Mouse (Mus musculus) heart, embryonic 16.5 days (tissue): ENCODE measurements at regions not wholly inside any gene's neighbourhood (a gene's known extent, or its start where the extent isn't known, plus 50 kb on each side); places are given as distances from the start of the nearest gene placed in this dataset.

Source experiments
- ATAC-seq: fragments of 200-750 bp; cut with Nextera tagmentation; replicated peaks from 2 replicates; pipeline ENCODE4 v1.8.0; 2017; ENCODE audit warnings: moderate number of reproducible peaks; ENCODE audit not compliant: insufficient read depth, low FRiP score; ENCODE audit errors: extremely low read depth
- H3K27ac ChIP-seq: fragments of 300-500 bp; sonication (generic); 2 replicates; pipeline ENCODE4 v1.5.1; 2014; ENCODE audit warnings: mild to moderate bottlenecking, low read length, control low read depth, moderate library complexity
- H3K27me3 ChIP-seq: fragments of 300-500 bp; sonication (generic); 2 replicates; pipeline ENCODE4 v1.6.1; 2014; ENCODE audit warnings: low read length, mixed read lengths; ENCODE audit not compliant: control insufficient read depth, insufficient read depth
- H3K36me3 ChIP-seq: fragments of 300-500 bp; sonication (generic); 2 replicates; pipeline ENCODE4 v1.6.1; 2014; ENCODE audit not compliant: control insufficient read depth, insufficient read depth
- H3K4me1 ChIP-seq: fragments of 300-500 bp; sonication (generic); 2 replicates; pipeline ENCODE4 v1.6.1; 2014; ENCODE audit warnings: low read length, mixed read lengths; ENCODE audit not compliant: control insufficient read depth, insufficient read depth
- H3K4me2 ChIP-seq: fragments of 300-500 bp; sonication (generic); 2 replicates; pipeline ENCODE4 v1.6.1; 2014; ENCODE audit warnings: low read depth, mild to moderate bottlenecking, control low read depth, low read length
- H3K4me3 ChIP-seq: fragments of 300-500 bp; sonication (generic); 2 replicates; pipeline ENCODE4 v1.5.1; 2014; ENCODE audit warnings: mild to moderate bottlenecking, control low read depth, low read length
- H3K9ac ChIP-seq: fragments of 300-500 bp; sonication (generic); 2 replicates; pipeline ENCODE4 v1.6.1; 2014; ENCODE audit warnings: low read length, control low read depth
- H3K9me3 ChIP-seq: fragments of 300-500 bp; sonication (generic); replicated peaks from 2 replicates; pipeline ENCODE4 v1.6.1; 2016; ENCODE audit warnings: low read length; ENCODE audit not compliant: control insufficient read depth
- WGBS: fragments of 180-500 bp; shearing (Covaris S2); extraction: QIAGEN DNeasy Blood & Tissue Kit; methylation state at CpG from one replicate; pipeline ENCODE4 v1.1.7; 2014; 5-methylcytosine and 5-hydroxymethylcytosine counted together

GRCm38 (mm10) chr5:129332014-129332413 is 169.0 kb upstream of the Sfswap start:
- H3K4me1 ChIP-seq = no peaks in the 10 kb centered on the region
- H3K9me3 ChIP-seq = peaks cover 4% of the 10 kb centered on the region; the same call in 1 of the 2 replicates
- H3K27me3 ChIP-seq = no peaks in the 10 kb centered on the region
- ATAC-seq = no peak
- no peak overlapping the region for H3K4me2 ChIP-seq
- H3K27ac ChIP-seq = no peak overlapping the region
- no peak overlapping the region for H3K4me3 ChIP-seq
- WGBS = 90% methylated on average over 3 of the region's 3 CpGs
- H3K36me3 ChIP-seq = no peaks in the 10 kb centered on the region
- H3K9ac ChIP-seq = no peak overlapping the region

GRCm38 (mm10) chr5:129338511-129338910 is 162.5 kb upstream of the Sfswap start:
- 60% methylated on average over 7 of the region's 7 CpGs for WGBS
- Histone ChIP-seq H3K36me3 (no peaks in the 10 kb centered on the region), H3K27me3 (no peaks in the 10 kb centered on the region), H3K4me1 (no peaks in the 10 kb centered on the region), H3K27ac (no peak overlapping the region), H3K9me3 (no peaks in the 10 kb centered on the region), H3K4me2 (no peak overlapping the region), H3K4me3 (no peak overlapping the region), H3K9ac (no peak overlapping the region)
- no peak for ATAC-seq

GRCm38 (mm10) chr5:129344038-129344437 is 157.0 kb upstream of the Sfswap start:
- Histone ChIP-seq H3K9ac (no peak overlapping the region), H3K4me3 (no peak overlapping the region), H3K9me3 (no peaks in the 10 kb centered on the region), H3K27me3 (no peaks in the 10 kb centered on the region), H3K36me3 (no peaks in the 10 kb centered on the region), H3K4me2 (no peak overlapping the region), H3K27ac (no peak overlapping the region), H3K4me1 (no peaks in the 10 kb centered on the region)
- 72% methylated on average over 12 of the region's 12 CpGs for WGBS
- ATAC-seq = no peak

GRCm38 (mm10) chr5:129350024-129350423 is 151.0 kb upstream of the Sfswap start:
- H3K4me1 ChIP-seq = no peaks in the 10 kb centered on the region
- no peak overlapping the region for H3K4me3 ChIP-seq
- H3K9me3 ChIP-seq = no peaks in the 10 kb centered on the region
- H3K4me2 ChIP-seq = no peak overlapping the region
- H3K9ac ChIP-seq = no peak overlapping the region
- no peak overlapping the region for H3K27ac ChIP-seq
- 70% methylated on average over 12 of the region's 12 CpGs for WGBS
- ATAC-seq = no peak
- no peaks in the 10 kb centered on the region for H3K27me3 ChIP-seq
- no peaks in the 10 kb centered on the region for H3K36me3 ChIP-seq

GRCm38 (mm10) chr5:129353549-129353948 is 147.5 kb upstream of the Sfswap start:
- no peak overlapping the region for H3K9ac ChIP-seq
- ATAC-seq = no peak
- H3K4me1 ChIP-seq = no peaks in the 10 kb centered on the region
- H3K4me3 ChIP-seq = no peak overlapping the region
- no peaks in the 10 kb centered on the region for H3K36me3 ChIP-seq
- no peaks in the 10 kb centered on the region for H3K27me3 ChIP-seq
- no peak overlapping the region for H3K4me2 ChIP-seq
- 31% methylated on average over 9 of the region's 9 CpGs for WGBS
- no peak overlapping the region for H3K27ac ChIP-seq
- H3K9me3 ChIP-seq = no peaks in the 10 kb centered on the region

- no peak for ATAC-seq
- Histone ChIP-seq H3K27ac (no peak overlapping the region), H3K4me3 (no peak overlapping the region), H3K36me3 (no peaks in the 10 kb centered on the region), H3K4me1 (no peaks in the 10 kb centered on the region), H3K9ac (no peak overlapping the region), H3K27me3 (no peaks in the 10 kb centered on the region), H3K9me3 (no peaks in the 10 kb centered on the region), H3K4me2 (no peak overlapping the region)
- 76% methylated on average over 5 of the region's 5 CpGs for WGBS
These were observed 146.1 kb upstream of the Sfswap start for GRCm38 (mm10) chr5:129354877-129355276.

GRCm38 (mm10) chr5:129361527-129361926 is 139.5 kb upstream of the Sfswap start:
- Histone ChIP-seq H3K4me1 (no peaks in the 10 kb centered on the region), H3K9ac (no peak overlapping the region), H3K27me3 (no peaks in the 10 kb centered on the region), H3K36me3 (no peaks in the 10 kb centered on the region), H3K9me3 (no peaks in the 10 kb centered on the region), H3K27ac (no peak overlapping the region), H3K4me2 (no peak overlapping the region), H3K4me3 (no peak overlapping the region)
- ATAC-seq = no peak
- WGBS = 64% methylated on average over 2 of the region's 2 CpGs

GRCm38 (mm10) chr5:129363189-129363588 is 137.8 kb upstream of the Sfswap start:
- 75% methylated on average over 10 of the region's 10 CpGs for WGBS

GRCm38 (mm10) chr5:129365026-129365425 is 136.0 kb upstream of the Sfswap start:
- H3K4me2 ChIP-seq = no peak overlapping the region
- no peak overlapping the region for H3K9ac ChIP-seq
- ATAC-seq = no peak
- 76% methylated on average over 8 of the region's 8 CpGs for WGBS
- H3K4me3 ChIP-seq = no peak overlapping the region
- H3K9me3 ChIP-seq = no peaks in the 10 kb centered on the region; the same call in 1 of the 2 replicates
- no peaks in the 10 kb centered on the region for H3K27me3 ChIP-seq
- no peak overlapping the region for H3K27ac ChIP-seq
- no peaks in the 10 kb centered on the region for H3K36me3 ChIP-seq
- H3K4me1 ChIP-seq = no peaks in the 10 kb centered on the region

More at GRCm38 (mm10) chr5:129363189-129363588, 137.8 kb upstream of the Sfswap start:
- Histone ChIP-seq H3K4me3 (no peak overlapping the region), H3K27me3 (no peaks in the 10 kb centered on the region), H3K4me2 (no peak overlapping the region), H3K36me3 (no peaks in the 10 kb centered on the region), H3K9ac (no peak overlapping the region), H3K9me3 (no peaks in the 10 kb centered on the region), H3K4me1 (no peaks in the 10 kb centered on the region), H3K27ac (no peak overlapping the region)
- no peak for ATAC-seq

GRCm38 (mm10) chr5:129367266-129367665 is 133.8 kb upstream of the Sfswap start:
- Histone ChIP-seq H3K9me3 (no peaks in the 10 kb centered on the region; the same call in 1 of the 2 replicates), H3K4me1 (no peaks in the 10 kb centered on the region), H3K36me3 (no peaks in the 10 kb centered on the region), H3K9ac (no peak overlapping the region), H3K27me3 (no peaks in the 10 kb centered on the region), H3K4me3 (no peak overlapping the region), H3K4me2 (no peak overlapping the region), H3K27ac (no peak overlapping the region)
- no peak for ATAC-seq
- WGBS = 69% methylated on average over 13 of the region's 13 CpGs
